Mouse (Mus musculus) ES-E14 (cell line): ENCODE data around the gene Pan2.
"Not testable (repeated sequence)": the region's sequence is repeated elsewhere in the genome, so short reads cannot be mapped to it uniquely, and the experiment has no call there.

Experiments
- CHD2 ChIP-seq: IDR thresholded peaks from 2 replicates; pipeline ENCODE4 v1.6.1; 2014; ENCODE audit warnings: mild to moderate bottlenecking, low read depth, low read length, inconsistent platforms
- HCFC1 ChIP-seq: IDR thresholded peaks from 2 replicates; pipeline ENCODE4 v1.6.1; 2012; ENCODE audit warnings: low read length, inconsistent platforms, borderline replicate concordance; ENCODE audit not compliant: insufficient read depth
- MAFK ChIP-seq: IDR thresholded peaks from 2 replicates; pipeline ENCODE4 v1.6.1; 2014; ENCODE audit warnings: mild to moderate bottlenecking, low read depth, low read length, inconsistent platforms; ENCODE audit not compliant: insufficient read depth
- ZC3H11A ChIP-seq: IDR thresholded peaks from 2 replicates; pipeline ENCODE4 v1.6.1; 2012; ENCODE audit warnings: low read depth, mild to moderate bottlenecking, inconsistent platforms, low read length, borderline replicate concordance

DNA sequence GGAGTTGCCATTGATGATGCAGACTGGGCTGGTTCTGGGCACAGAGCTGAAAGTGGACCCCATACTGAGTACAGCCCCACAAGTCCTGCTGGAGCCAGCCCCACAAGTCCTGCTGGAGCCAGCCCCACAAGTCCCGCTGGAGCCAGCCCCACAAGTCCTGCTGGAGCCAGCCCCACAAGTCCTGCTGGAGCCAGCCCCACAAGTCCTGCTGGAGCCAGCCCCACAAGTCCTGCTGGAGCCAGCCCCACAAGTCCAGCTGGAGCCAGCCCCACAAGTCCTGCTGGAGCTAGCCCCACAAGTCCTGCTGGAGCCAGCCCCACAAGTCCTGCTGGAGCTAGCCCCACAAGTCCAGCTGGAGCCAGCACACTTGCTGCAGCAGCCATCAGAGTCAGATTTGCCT, 12.5 kb upstream of the Pan2 start:
- TF ChIP-seq CHD2, MAFK, HCFC1, ZC3H11A: not testable (repeated sequence)
